Mouse (Mus musculus): ENCODE measurements at regions not wholly inside any gene's neighbourhood (a gene's known extent, or its start where the extent isn't known, plus 50 kb on each side); places are given as distances from the start of the nearest gene placed in this dataset.

GRCm38 (mm10) chr7:83251995-83252563 lies 332.6 kb upstream of the Tmc3 start:
- Histone ChIP-seq H3K4me3 (replicated peaks) (no peak overlapping the region), H3K4me1 (replicated peaks) (no peaks in the 10 kb centered on the region), H3K9ac (no peak overlapping the region), H3K36me3 (no peaks in the 10 kb centered on the region), H3K4me2 (replicated peaks) (no peak overlapping the region), H3K27me3 (replicated peaks) (no peaks in the 10 kb centered on the region), H3K27ac (no peak overlapping the region), H3K9me3 (no peaks in the 10 kb centered on the region)
- ATAC-seq, result no peak
- WGBS, result 85% methylated on average over 8 of the region's 8 CpGs

GRCm38 (mm10) chr7:83253001-83253400 lies 331.7 kb upstream of the Tmc3 start:
- Histone ChIP-seq H3K4me1 (replicated peaks) (no peaks in the 10 kb centered on the region), H3K27ac (no peak overlapping the region), H3K9me3 (no peaks in the 10 kb centered on the region), H3K4me3 (replicated peaks) (no peak overlapping the region), H3K9ac (no peak overlapping the region), H3K36me3 (no peaks in the 10 kb centered on the region), H3K4me2 (replicated peaks) (no peak overlapping the region), H3K27me3 (replicated peaks) (no peaks in the 10 kb centered on the region)
- 76% methylated on average over 9 of the region's 9 CpGs for WGBS
- no peak for ATAC-seq

DNA sequence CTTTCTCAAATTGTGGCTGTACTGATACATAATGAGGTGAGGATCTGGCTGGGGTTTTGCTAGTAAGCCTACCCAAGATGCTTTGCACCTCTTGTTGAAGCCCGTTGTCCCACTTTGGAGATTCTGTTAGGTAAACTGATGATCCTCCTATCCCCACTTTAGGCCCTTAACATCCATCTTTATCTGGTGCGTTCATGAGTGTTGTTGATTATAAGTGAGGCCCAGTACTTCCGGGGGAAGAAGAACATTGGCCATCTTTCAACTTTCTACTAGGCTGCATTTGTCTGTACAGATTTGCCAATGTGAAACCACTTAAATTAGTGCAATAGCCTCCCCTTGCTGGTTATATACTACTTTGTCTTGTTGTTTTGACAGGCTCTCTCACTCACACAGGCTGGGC lies 331.3 kb upstream of the Tmc3 start:
- no peak overlapping the region for H3K4me2 ChIP-seq (replicated peaks)
- H3K27me3 ChIP-seq (replicated peaks), result no peaks in the 10 kb centered on the region
- H3K27ac ChIP-seq, result no peak overlapping the region
- ATAC-seq, result no peak
- H3K4me1 ChIP-seq (replicated peaks), result no peaks in the 10 kb centered on the region
- no peak overlapping the region for H3K4me3 ChIP-seq (replicated peaks)
- no peaks in the 10 kb centered on the region for H3K9me3 ChIP-seq
- 70% methylated on average over 3 of the region's 3 CpGs for WGBS
- no peaks in the 10 kb centered on the region for H3K36me3 ChIP-seq
- H3K9ac ChIP-seq, result no peak overlapping the region

- 88% methylated on average over 4 of the region's 4 CpGs for WGBS
- Histone ChIP-seq H3K9ac (no peak overlapping the region), H3K36me3 (no peaks in the 10 kb centered on the region), H3K27me3 (replicated peaks) (no peaks in the 10 kb centered on the region), H3K4me2 (replicated peaks) (no peak overlapping the region), H3K4me1 (replicated peaks) (no peaks in the 10 kb centered on the region), H3K27ac (no peak overlapping the region), H3K4me3 (replicated peaks) (no peak overlapping the region), H3K9me3 (no peaks in the 10 kb centered on the region)
- no peak for ATAC-seq
These were observed 330.3 kb upstream of the Tmc3 start for GRCm38 (mm10) chr7:83254411-83254810.

- H3K9me3 ChIP-seq, result no peaks in the 10 kb centered on the region
- ATAC-seq, result no peak
- H3K4me2 ChIP-seq (replicated peaks), result no peak overlapping the region
- 81% methylated on average over 6 of the region's 6 CpGs for WGBS
- H3K4me3 ChIP-seq (replicated peaks), result no peak overlapping the region
- no peak overlapping the region for H3K27ac ChIP-seq
- H3K27me3 ChIP-seq (replicated peaks), result no peaks in the 10 kb centered on the region
- no peaks in the 10 kb centered on the region for H3K36me3 ChIP-seq
- H3K9ac ChIP-seq, result no peak overlapping the region
- no peaks in the 10 kb centered on the region for H3K4me1 ChIP-seq (replicated peaks)
These were observed 328.4 kb upstream of the Tmc3 start for GRCm38 (mm10) chr7:83256236-83256784.

GRCm38 (mm10) chr7:83258363-83258916 lies 326.3 kb upstream of the Tmc3 start:
- H3K9ac ChIP-seq, result no peak overlapping the region
- ATAC-seq, result no peak
- 67% methylated on average over 2 of the region's 2 CpGs for WGBS

GRCm38 (mm10) chr7:83261489-83261888 lies 323.2 kb upstream of the Tmc3 start:
- no peak overlapping the region for H3K9ac ChIP-seq
- H3K36me3 ChIP-seq, result no peaks in the 10 kb centered on the region
- no peak overlapping the region for H3K27ac ChIP-seq
- no peaks in the 10 kb centered on the region for H3K9me3 ChIP-seq
- H3K27me3 ChIP-seq (replicated peaks), result no peaks in the 10 kb centered on the region
- H3K4me1 ChIP-seq (replicated peaks), result no peaks in the 10 kb centered on the region
- H3K4me3 ChIP-seq (replicated peaks), result no peak overlapping the region
- ATAC-seq, result no peak
- no peak overlapping the region for H3K4me2 ChIP-seq (replicated peaks)

More at GRCm38 (mm10) chr7:83258363-83258916, 326.3 kb upstream of the Tmc3 start:
- Histone ChIP-seq H3K4me1 (replicated peaks) (no peaks in the 10 kb centered on the region), H3K36me3 (no peaks in the 10 kb centered on the region), H3K27ac (no peak overlapping the region), H3K9me3 (no peaks in the 10 kb centered on the region), H3K4me2 (replicated peaks) (no peak overlapping the region), H3K4me3 (replicated peaks) (no peak overlapping the region), H3K27me3 (replicated peaks) (no peaks in the 10 kb centered on the region)

DNA sequence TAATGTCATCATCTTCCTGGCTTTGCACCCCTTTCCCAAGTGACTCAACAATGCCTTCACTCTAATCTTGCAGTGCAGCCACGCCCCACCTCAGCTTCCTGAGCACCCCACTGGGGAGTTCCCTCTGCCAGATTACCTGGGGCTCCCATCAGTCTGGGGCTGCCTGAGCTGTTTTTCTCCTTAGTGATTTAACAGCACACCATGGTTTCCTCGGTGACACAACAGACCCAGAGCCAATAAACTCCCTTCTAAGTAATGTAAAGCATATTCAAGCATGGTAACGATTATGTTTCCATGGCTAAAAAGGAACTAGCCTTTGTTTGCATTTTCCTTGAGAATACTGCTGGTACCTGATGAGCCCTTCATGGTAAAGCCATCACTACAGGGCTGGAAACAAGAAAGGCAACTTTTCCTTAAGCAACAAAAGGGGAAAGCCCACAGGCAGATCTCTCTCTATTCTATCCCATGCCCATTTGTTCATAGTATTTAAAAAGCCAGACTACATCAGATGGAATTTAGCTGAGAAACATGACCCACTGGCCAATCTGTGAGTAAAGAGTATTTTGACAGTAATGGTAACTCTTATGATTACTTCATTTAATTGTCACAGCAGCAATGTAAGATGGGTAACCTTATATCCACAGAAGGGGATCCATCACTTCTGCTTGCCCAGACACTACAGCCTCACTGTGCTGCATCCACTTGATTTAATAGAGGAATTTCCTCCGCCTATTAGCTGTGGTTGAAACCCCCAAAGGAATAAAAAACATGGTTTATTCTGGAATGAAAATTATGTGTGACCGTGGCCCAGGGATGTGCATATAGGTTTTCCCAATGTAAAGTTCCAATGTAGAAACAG lies 294.6 kb upstream of the Tmc3 start:
- H3K4me3 ChIP-seq (replicated peaks), result no peak overlapping the region
- H3K4me2 ChIP-seq (replicated peaks), result no peak overlapping the region
- ATAC-seq, result no peak
- H3K27me3 ChIP-seq (replicated peaks), result no peaks in the 10 kb centered on the region
- H3K9ac ChIP-seq, result no peak overlapping the region
- H3K4me1 ChIP-seq (replicated peaks), result no peaks in the 10 kb centered on the region
- H3K36me3 ChIP-seq, result no peaks in the 10 kb centered on the region
- 50% methylated on average over 5 of the region's 5 CpGs for WGBS
- no peak overlapping the region for H3K27ac ChIP-seq
- H3K9me3 ChIP-seq, result no peaks in the 10 kb centered on the region

DNA sequence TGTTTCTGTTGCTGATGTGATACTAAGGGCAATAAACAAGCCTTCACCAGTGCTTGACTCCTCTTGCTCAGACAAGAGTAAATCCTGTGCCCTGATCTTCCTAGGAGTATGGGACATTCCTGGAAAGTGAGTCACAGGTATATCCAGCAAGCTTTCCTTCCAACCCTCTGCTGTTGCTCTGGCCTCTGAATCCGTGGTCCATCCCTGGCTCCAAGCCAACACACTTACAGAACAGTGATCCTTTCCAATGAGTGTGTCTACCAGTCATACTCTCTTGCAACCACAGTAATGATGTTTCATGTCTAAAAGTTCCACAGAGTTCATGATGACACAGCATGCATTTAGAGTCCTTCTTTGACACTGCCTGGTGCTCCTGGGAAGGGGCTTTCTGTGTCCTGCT lies 277.6 kb upstream of the Tmc3 start:
- no peak for ATAC-seq
- Histone ChIP-seq H3K4me2 (replicated peaks) (no peak overlapping the region), H3K36me3 (no peaks in the 10 kb centered on the region), H3K9ac (no peak overlapping the region), H3K27me3 (replicated peaks) (no peaks in the 10 kb centered on the region), H3K9me3 (no peaks in the 10 kb centered on the region), H3K4me3 (replicated peaks) (no peak overlapping the region), H3K4me1 (replicated peaks) (no peaks in the 10 kb centered on the region), H3K27ac (no peak overlapping the region)
- WGBS, result 14% methylated on average over 1 of the region's 1 CpGs

GRCm38 (mm10) chr7:83312172-83312571 lies 272.6 kb upstream of the Tmc3 start:
- H3K27me3 ChIP-seq (replicated peaks), result no peaks in the 10 kb centered on the region
- no peak overlapping the region for H3K4me2 ChIP-seq (replicated peaks)
- H3K9ac ChIP-seq, result no peak overlapping the region
- H3K27ac ChIP-seq, result no peak overlapping the region
- H3K4me1 ChIP-seq (replicated peaks), result no peaks in the 10 kb centered on the region
- H3K4me3 ChIP-seq (replicated peaks), result no peak overlapping the region
- 57% methylated on average over 4 of the region's 4 CpGs for WGBS
- ATAC-seq, result peak; percentile 56; the same call in 1 of the 2 replicates
- no peaks in the 10 kb centered on the region for H3K9me3 ChIP-seq
- no peaks in the 10 kb centered on the region for H3K36me3 ChIP-seq

DNA sequence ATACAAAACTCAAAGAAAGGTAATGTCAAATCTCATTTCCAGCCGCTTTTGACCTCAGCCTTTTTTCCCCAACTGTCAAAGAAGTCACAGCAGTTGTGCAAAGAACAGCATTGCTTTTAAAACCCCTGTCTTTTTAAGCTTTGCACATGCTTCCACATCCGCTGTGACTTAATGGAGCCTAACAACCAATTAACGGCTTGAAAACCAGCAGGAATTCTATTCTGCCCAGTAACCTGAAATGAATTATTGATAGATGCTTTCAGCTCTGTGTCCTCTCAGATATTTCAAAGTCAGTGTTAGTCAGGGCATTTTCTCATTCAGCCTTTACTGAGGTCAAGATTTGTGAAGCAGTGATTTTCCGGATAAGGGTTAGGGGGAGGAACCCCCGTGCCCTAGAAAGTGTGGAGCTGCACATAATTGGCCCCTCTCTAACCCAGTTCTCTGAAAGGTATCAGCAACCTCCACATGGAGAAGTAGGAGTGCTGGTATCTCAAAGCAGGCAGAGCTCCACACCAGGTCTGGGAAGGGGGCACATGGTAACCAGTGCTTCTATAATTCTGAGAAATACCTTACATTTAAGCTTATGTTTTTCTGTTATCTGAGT lies 254.8 kb upstream of the Tmc3 start:
- no peak overlapping the region for H3K4me3 ChIP-seq (replicated peaks)
- H3K9me3 ChIP-seq, result no peaks in the 10 kb centered on the region
- no peak for ATAC-seq
- H3K9ac ChIP-seq, result no peak overlapping the region
- no peak overlapping the region for H3K4me2 ChIP-seq (replicated peaks)
- no peaks in the 10 kb centered on the region for H3K36me3 ChIP-seq
- WGBS, result 80% methylated on average over 5 of the region's 5 CpGs
- no peak overlapping the region for H3K27ac ChIP-seq
- no peaks in the 10 kb centered on the region for H3K4me1 ChIP-seq (replicated peaks)
- H3K27me3 ChIP-seq (replicated peaks), result no peaks in the 10 kb centered on the region

- H3K27me3 ChIP-seq (replicated peaks), result no peaks in the 10 kb centered on the region
- no peak overlapping the region for H3K9ac ChIP-seq
- no peak overlapping the region for H3K4me3 ChIP-seq (replicated peaks)
- H3K27ac ChIP-seq, result no peak overlapping the region
- ATAC-seq, result peak; percentile 66
- 44% methylated on average over 5 of the region's 5 CpGs for WGBS
- H3K4me2 ChIP-seq (replicated peaks), result no peak overlapping the region
- no peaks in the 10 kb centered on the region for H3K4me1 ChIP-seq (replicated peaks)
- no peaks in the 10 kb centered on the region for H3K36me3 ChIP-seq
- H3K9me3 ChIP-seq, result no peaks in the 10 kb centered on the region
These were observed 237.5 kb upstream of the Tmc3 start for GRCm38 (mm10) chr7:83347103-83347754.

Measured in intestine, embryonic 15.5 days (tissue).